Mouse (Mus musculus) hindbrain, embryonic 16.5 days (tissue): ENCODE data around the gene Lrrtm3. TPM values are rescaled to one million over a fixed set of nuclear protein-coding genes. Genes with fewer than 3 reads are reported as not detected.

ENCODE experiments used
- ATAC-seq: fragments of 200-750 bp; cut with Nextera tagmentation; 2 replicates; pipeline ENCODE4 v1.8.0; 2017; ENCODE audit warnings: moderate TSS enrichment, moderate library complexity
- H3K27ac ChIP-seq: fragments of 300-500 bp; sonication (generic); 2 replicates; pipeline ENCODE4 v1.5.1; 2014; ENCODE audit warnings: low read depth, mild to moderate bottlenecking, control low read depth, low read length, moderate library complexity
- H3K27me3 ChIP-seq: fragments of 300-500 bp; sonication (generic); replicated peaks from 2 replicates; pipeline ENCODE4 v1.6.1; 2014; ENCODE audit warnings: low read length; ENCODE audit not compliant: control insufficient read depth, insufficient read depth
- H3K36me3 ChIP-seq: fragments of 300-500 bp; sonication (generic); 2 replicates; pipeline ENCODE4 v1.6.1; 2014; ENCODE audit warnings: mild to moderate bottlenecking, low read length, moderate library complexity, mixed read lengths; ENCODE audit not compliant: control insufficient read depth, insufficient read depth
- H3K4me1 ChIP-seq: fragments of 300-500 bp; sonication (generic); 2 replicates; pipeline ENCODE4 v1.6.1; 2014; ENCODE audit warnings: low read depth, low read length; ENCODE audit not compliant: control insufficient read depth, insufficient read depth
- H3K4me2 ChIP-seq: fragments of 300-500 bp; sonication (generic); 2 replicates; pipeline ENCODE4 v1.6.1; 2014; ENCODE audit warnings: mild to moderate bottlenecking, low read length, control low read depth, moderate library complexity
- H3K4me3 ChIP-seq: fragments of 300-500 bp; sonication (generic); 2 replicates; pipeline ENCODE4 v1.5.1; 2014; ENCODE audit warnings: mild to moderate bottlenecking, low read length, control low read depth, moderate library complexity
- H3K9ac ChIP-seq: fragments of 300-500 bp; sonication (generic); 2 replicates; pipeline ENCODE4 v1.6.1; 2014; ENCODE audit warnings: low read depth, mild to moderate bottlenecking, control low read depth, low read length, moderate library complexity
- H3K9me3 ChIP-seq: fragments of 300-500 bp; sonication (generic); 2 replicates; pipeline ENCODE4 v1.6.1; 2014; ENCODE audit warnings: mild to moderate bottlenecking, low read length, moderate library complexity; ENCODE audit not compliant: control insufficient read depth
- WGBS: fragments of 180-500 bp; shearing (Covaris S2); extraction: QIAGEN DNeasy Blood & Tissue Kit; methylation state at CpG from one replicate; pipeline ENCODE4 v1.1.7; 2014; 5-methylcytosine and 5-hydroxymethylcytosine counted together
- polyA plus RNA-seq: library from polyadenylated mRNA; unstranded; fragments of >200 nt; fragmentation: Nextera tagmentation; extraction: Ambion mirVana; gene quantifications from 2 replicates; pipeline ENCODE4 v1.2.1, GENCODE M21; 2015

Gene Lrrtm3
- polyA plus RNA-seq, 1 experiment from 2014 or later, result 45.7 TPM

GRCm38 (mm10) chr10:64020347-64020746, 69.7 kb downstream of the Lrrtm3 start:
- no peaks in the 10 kb centered on the region for H3K4me1 ChIP-seq
- H3K9ac ChIP-seq, result no peak overlapping the region
- H3K4me2 ChIP-seq, result no peak overlapping the region
- H3K27me3 ChIP-seq, result no peaks in the 10 kb centered on the region
- WGBS, result 86% methylated on average over 1 of the region's 1 CpGs
- H3K9me3 ChIP-seq, result no peaks in the 10 kb centered on the region
- no peaks in the 10 kb centered on the region for H3K36me3 ChIP-seq
- ATAC-seq, result no peak
- H3K4me3 ChIP-seq, result no peak overlapping the region
- no peak overlapping the region for H3K27ac ChIP-seq

DNA sequence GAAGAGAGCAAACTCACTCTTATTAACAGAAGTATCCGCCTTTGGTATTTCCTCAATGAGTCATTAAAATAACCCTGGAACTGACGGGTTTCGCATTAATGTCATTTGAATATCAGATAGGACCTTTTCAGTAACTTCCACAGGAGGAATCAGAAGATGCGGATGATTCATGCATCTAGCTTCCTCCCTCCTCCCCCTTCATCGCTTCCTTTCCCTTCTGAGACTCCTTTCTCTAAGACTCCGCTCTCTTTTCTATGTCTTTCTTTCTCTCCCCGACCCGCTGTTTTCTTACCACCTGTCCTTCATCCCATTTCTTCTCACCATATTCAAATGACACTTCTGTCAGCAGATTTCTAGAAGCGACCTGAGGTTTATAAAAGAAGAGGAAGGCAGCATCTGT, 88.1 kb downstream of the Lrrtm3 start:
- H3K27me3 ChIP-seq, result no peaks in the 10 kb centered on the region
- ATAC-seq, result no peak
- WGBS, result 86% methylated on average over 9 of the region's 9 CpGs
- no peak overlapping the region for H3K4me2 ChIP-seq
- H3K4me3 ChIP-seq, result no peak overlapping the region
- H3K4me1 ChIP-seq, result no peaks in the 10 kb centered on the region
- H3K27ac ChIP-seq, result no peak overlapping the region
- no peaks in the 10 kb centered on the region for H3K36me3 ChIP-seq
- no peaks in the 10 kb centered on the region for H3K9me3 ChIP-seq
- H3K9ac ChIP-seq, result no peak overlapping the region

DNA sequence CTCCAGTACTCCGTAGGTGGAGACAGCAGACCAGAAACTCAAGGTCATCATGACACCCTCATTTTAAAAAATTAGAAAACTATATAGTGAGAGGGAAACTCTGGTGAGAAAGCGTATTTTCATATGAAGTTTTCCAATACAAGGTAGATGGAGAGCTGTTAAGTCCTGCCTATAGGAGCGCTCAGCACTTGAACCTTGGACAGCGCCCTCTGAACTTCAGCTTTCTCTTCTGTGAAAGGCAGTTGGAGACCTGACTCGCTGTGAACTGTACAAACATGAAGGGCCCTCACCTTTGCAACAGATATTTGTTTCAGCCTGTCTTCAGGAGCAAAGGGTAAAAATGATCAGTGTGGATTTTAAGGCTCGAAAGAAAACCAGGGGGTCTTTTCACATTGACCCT, 88.5 kb downstream of the Lrrtm3 start:
- Histone ChIP-seq H3K9me3 (no peaks in the 10 kb centered on the region), H3K4me2 (no peak overlapping the region), H3K27ac (no peak overlapping the region), H3K9ac (no peak overlapping the region), H3K4me3 (no peak overlapping the region), H3K4me1 (no peaks in the 10 kb centered on the region), H3K27me3 (no peaks in the 10 kb centered on the region), H3K36me3 (no peaks in the 10 kb centered on the region)
- ATAC-seq, result no peak
- 82% methylated on average over 6 of the region's 6 CpGs for WGBS

GRCm38 (mm10) chr10:63994251-63994650, 95.8 kb downstream of the Lrrtm3 start:
- H3K27me3 ChIP-seq, result no peaks in the 10 kb centered on the region
- no peak for ATAC-seq
- no peak overlapping the region for H3K27ac ChIP-seq
- no peak overlapping the region for H3K4me2 ChIP-seq
- H3K9me3 ChIP-seq, result no peaks in the 10 kb centered on the region
- no peak overlapping the region for H3K9ac ChIP-seq
- no peak overlapping the region for H3K4me3 ChIP-seq
- WGBS, result 89% methylated on average over 5 of the region's 5 CpGs
- H3K4me1 ChIP-seq, result no peaks in the 10 kb centered on the region
- H3K36me3 ChIP-seq, result no peaks in the 10 kb centered on the region

GRCm38 (mm10) chr10:63985576-63985975, 104.5 kb downstream of the Lrrtm3 start:
- H3K4me3 ChIP-seq, result no peak overlapping the region
- no peaks in the 10 kb centered on the region for H3K4me1 ChIP-seq
- no peak for ATAC-seq
- H3K9ac ChIP-seq, result no peak overlapping the region
- H3K4me2 ChIP-seq, result no peak overlapping the region
- no peaks in the 10 kb centered on the region for H3K9me3 ChIP-seq
- H3K27ac ChIP-seq, result no peak overlapping the region
- H3K36me3 ChIP-seq, result no peaks in the 10 kb centered on the region
- 66% methylated on average over 4 of the region's 4 CpGs for WGBS
- no peaks in the 10 kb centered on the region for H3K27me3 ChIP-seq

DNA sequence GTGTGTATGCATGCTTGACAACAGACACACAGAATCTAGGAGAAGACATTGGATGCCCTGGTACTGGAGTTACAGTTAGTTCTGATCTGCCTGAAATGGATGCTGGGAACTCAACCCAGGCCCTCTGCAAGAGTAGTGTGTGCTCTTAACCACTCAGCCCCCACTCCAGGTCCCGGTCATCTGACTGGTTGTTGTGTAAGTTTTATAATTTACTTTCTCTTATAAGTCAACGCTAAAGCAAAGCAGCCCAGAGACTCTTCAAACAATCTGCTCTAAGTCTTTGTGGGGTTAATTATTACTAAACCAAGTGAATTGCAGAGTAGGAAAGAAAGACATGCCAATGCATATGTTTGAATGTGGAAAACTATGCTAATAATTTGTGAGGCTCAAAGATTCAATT, 110.7 kb downstream of the Lrrtm3 start:
- no peak overlapping the region for H3K27ac ChIP-seq
- H3K9ac ChIP-seq, result no peak overlapping the region
- no peaks in the 10 kb centered on the region for H3K36me3 ChIP-seq
- no peaks in the 10 kb centered on the region for H3K9me3 ChIP-seq
- H3K27me3 ChIP-seq, result no peaks in the 10 kb centered on the region
- 87% methylated on average over 2 of the region's 2 CpGs for WGBS
- no peak overlapping the region for H3K4me3 ChIP-seq
- no peak for ATAC-seq
- H3K4me1 ChIP-seq, result peaks cover 13% of the 10 kb centered on the region
- no peak overlapping the region for H3K4me2 ChIP-seq

DNA sequence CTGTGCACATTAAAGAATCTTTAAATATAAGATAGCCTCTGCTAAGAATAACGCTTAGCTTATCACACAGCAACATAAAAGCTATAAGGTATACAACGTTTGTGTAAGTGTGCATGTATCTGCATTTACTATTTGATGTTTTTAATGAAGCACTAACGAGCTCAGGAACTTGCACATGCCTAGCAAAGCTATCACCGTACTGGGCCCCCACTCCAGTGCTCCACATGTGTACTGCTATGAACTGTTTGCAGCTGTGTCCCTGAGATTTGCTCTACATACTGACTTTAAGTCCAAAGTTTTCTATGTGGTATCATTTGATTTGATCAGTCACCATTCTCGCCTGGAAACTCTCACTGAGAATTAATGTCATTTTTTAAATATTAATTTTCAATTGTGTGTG, 111.1 kb downstream of the Lrrtm3 start:
- no peak overlapping the region for H3K9ac ChIP-seq
- H3K9me3 ChIP-seq, result no peaks in the 10 kb centered on the region
- no peak overlapping the region; the same call in 1 of the 2 replicates for H3K27ac ChIP-seq
- H3K4me2 ChIP-seq, result no peak overlapping the region; the same call in 1 of the 2 replicates
- H3K27me3 ChIP-seq, result no peaks in the 10 kb centered on the region
- H3K4me3 ChIP-seq, result no peak overlapping the region
- H3K4me1 ChIP-seq, result peaks cover 13% of the 10 kb centered on the region
- no peaks in the 10 kb centered on the region for H3K36me3 ChIP-seq
- 0 out of 2 replicates have a peak, but pooled peaks have one; percentile 7 for ATAC-seq
- 82% methylated on average over 5 of the region's 5 CpGs for WGBS

DNA sequence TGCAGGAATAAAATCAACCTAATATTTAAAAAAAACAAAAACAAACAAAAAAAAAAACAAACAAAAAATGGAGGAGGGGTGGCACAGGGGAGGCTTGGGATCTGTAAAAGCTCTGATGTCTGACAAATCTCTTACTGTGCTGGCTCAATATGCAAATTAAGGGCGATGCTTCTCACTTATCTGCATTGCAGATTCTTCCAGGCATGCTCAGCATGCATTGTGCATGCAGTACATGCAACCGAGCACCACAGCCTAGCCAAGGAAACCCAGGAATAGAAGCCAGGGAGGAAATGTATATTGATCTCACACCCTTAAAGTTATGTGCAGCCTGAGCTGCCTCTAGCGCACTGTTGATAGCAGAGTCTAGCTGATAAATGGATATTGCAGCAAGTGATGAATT, 111.5 kb downstream of the Lrrtm3 start:
- Histone ChIP-seq H3K4me2 (peak overlapping the region; percentile 60), H3K27ac (peak overlapping the region; percentile 72; the same call in 1 of the 2 replicates), H3K9ac (no peak overlapping the region), H3K36me3 (no peaks in the 10 kb centered on the region), H3K4me3 (no peak overlapping the region), H3K27me3 (no peaks in the 10 kb centered on the region), H3K4me1 (peaks cover 13% of the 10 kb centered on the region), H3K9me3 (no peaks in the 10 kb centered on the region)
- 14% methylated on average over 3 of the region's 3 CpGs for WGBS
- ATAC-seq, result peak; percentile 92

DNA sequence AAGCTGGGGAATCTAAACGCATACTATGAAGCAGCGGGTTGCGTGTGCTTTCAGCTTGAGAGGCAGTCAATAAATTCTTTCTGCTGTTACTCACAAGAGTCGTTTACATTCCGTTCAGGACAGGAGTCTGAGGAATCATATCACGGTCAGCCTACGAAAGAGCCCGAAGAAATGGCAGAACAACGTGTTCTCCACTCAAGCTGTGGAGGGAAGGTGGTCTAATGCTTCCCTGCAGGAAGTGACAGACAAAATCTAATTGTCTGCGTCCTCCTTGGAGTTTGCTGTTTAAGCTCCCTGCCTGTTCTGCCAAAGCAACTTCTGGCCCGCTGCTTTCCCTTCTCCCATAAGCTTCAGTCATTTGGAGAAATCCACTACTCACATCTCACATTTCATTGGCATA, 112.0 kb downstream of the Lrrtm3 start:
- peak overlapping the region; percentile 67 for H3K27ac ChIP-seq
- H3K27me3 ChIP-seq, result no peaks in the 10 kb centered on the region
- peak overlapping the region; percentile 52 for H3K9ac ChIP-seq
- peak overlapping the region; percentile 60 for H3K4me2 ChIP-seq
- peaks cover 13% of the 10 kb centered on the region for H3K4me1 ChIP-seq
- peak overlapping the region; percentile 34 for H3K4me3 ChIP-seq
- peak; percentile 67 for ATAC-seq
- no peaks in the 10 kb centered on the region for H3K9me3 ChIP-seq
- no peaks in the 10 kb centered on the region for H3K36me3 ChIP-seq
- 12% methylated on average over 11 of the region's 11 CpGs for WGBS

GRCm38 (mm10) chr10:63972300-63972699, 117.8 kb downstream of the Lrrtm3 start:
- Histone ChIP-seq H3K9ac (no peak overlapping the region), H3K9me3 (no peaks in the 10 kb centered on the region), H3K27me3 (no peaks in the 10 kb centered on the region), H3K4me1 (no peaks in the 10 kb centered on the region), H3K4me3 (no peak overlapping the region), H3K4me2 (no peak overlapping the region), H3K36me3 (no peaks in the 10 kb centered on the region), H3K27ac (no peak overlapping the region)
- 97% methylated on average over 2 of the region's 2 CpGs for WGBS
- ATAC-seq, result no peak
